Mouse (Mus musculus) erythroblast, embryonic 14.5 days (primary cell): ENCODE data around the gene Entpd5.

Experiments
- GATA1 ChIP-seq: IDR thresholded peaks from 2 replicates; pipeline ENCODE4 v1.6.1; 2012; ENCODE audit warnings: low read length, inconsistent platforms, mixed read lengths
- TAL1 ChIP-seq: IDR thresholded peaks from 3 replicates; pipeline ENCODE4 v1.6.1; 2012; ENCODE audit warnings: low read length, inconsistent platforms, mixed read lengths

GRCm38 (mm10) chr12:84388774-84389400, 19.9 kb downstream of the Entpd5 start:
- TF ChIP-seq GATA1 (no peak), TAL1 (no peak)
